Mouse (Mus musculus): ENCODE measurements at regions not wholly inside any gene's neighbourhood (a gene's known extent, or its start where the extent isn't known, plus 50 kb on each side); places are given as distances from the start of the nearest gene placed in this dataset.

DNA sequence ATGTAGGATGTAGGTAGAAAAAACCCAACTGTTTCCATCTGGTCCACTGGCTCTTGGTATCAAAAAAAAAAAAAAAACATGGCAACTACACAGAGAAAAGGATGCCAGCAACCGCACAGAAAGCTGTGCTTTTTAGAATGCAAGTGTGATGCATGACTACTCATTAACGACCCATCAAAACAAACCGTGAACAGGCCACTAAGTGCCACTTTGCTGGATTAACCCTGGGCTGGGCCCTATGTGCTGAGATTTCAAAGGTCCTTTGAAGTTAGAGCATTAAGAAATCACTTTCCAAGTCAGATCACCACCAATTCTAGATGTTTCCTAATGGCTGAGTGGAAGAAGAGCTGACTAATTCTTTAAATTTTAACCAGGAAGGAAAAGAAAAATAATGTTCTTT lies 73.7 kb upstream of the Magi3 start:
- Histone ChIP-seq H3K4me3 (replicated peaks) (no peak overlapping the region), H3K4me2 (no peak overlapping the region), H3K9me3 (replicated peaks) (no peaks in the 10 kb centered on the region), H3K27ac (no peak overlapping the region), H3K27me3 (no peaks in the 10 kb centered on the region), H3K36me3 (no peaks in the 10 kb centered on the region), H3K9ac (no peak overlapping the region), H3K4me1 (peaks cover 19% of the 10 kb centered on the region)
- no peak for ATAC-seq (replicated peaks; ENCODE audit: low FRiP score)
- 38% methylated on average over 3 of the region's 3 CpGs for WGBS

DNA sequence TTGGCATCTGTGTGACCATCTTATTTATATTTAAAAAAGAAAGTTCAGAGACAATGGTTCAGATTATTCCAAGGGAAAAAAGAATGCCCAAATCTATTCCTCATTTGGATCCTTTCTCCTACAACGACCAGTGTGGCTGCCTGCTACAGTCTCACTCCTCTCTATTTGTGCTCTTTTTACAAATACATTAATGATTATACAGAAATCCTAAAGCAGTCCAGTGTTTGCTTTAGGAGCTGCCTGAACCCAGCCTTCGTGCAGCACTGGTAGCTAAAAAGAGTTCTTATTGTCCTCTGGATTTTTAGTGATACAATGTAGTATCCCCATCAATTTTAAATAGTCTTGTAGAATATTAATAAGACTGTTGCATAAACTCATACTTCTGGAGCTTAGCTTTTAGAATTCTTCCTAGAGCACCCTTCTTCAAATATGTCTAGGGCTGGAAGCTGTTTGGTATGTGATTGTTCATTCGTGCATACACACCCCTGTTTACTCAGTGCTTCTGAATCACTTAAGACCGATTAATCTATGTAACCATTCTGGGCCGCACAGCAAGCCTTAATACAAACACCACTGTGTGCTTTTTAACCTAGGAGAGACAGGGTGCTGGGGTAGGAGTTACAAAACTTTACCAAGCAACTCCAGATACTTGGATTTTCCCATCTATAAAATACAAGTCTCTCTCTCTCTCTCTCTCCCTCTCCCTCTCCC lies 69.0 kb upstream of the Magi3 start:
- ATAC-seq (replicated peaks; ENCODE audit: low FRiP score): no peak
- Histone ChIP-seq H3K9ac (no peak overlapping the region), H3K27ac (peak overlapping the region; percentile 49; the same call in 1 of the 2 replicates), H3K27me3 (no peaks in the 10 kb centered on the region), H3K4me1 (peaks cover 13% of the 10 kb centered on the region; the same call in 1 of the 2 replicates), H3K36me3 (no peaks in the 10 kb centered on the region), H3K9me3 (replicated peaks) (no peaks in the 10 kb centered on the region), H3K4me3 (replicated peaks) (no peak overlapping the region), H3K4me2 (no peak overlapping the region)
- WGBS: 63% methylated on average over 5 of the region's 5 CpGs

DNA sequence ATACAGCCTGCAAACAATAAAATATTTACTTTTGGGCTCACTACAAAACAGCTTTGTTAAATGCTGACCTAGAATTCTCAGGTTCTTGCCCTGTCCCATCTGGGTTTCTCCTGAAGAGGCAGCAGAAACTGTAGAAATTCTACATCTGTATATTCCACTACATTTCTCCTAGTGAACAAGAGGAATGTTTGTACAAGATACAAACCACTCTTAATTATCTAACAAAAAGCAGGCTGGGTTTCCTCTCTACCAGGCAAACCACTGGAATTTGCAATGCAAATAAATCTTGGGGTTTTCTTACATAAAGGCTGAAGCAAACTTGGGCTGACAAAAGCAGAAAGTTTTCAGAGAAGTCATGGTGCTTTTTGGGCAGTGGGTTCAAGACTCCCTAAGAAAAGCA lies 67.7 kb upstream of the Magi3 start:
- no peak overlapping the region for H3K9ac ChIP-seq
- ATAC-seq (replicated peaks; ENCODE audit: low FRiP score): no peak
- H3K4me1 ChIP-seq: peaks cover 3% of the 10 kb centered on the region; the same call in 1 of the 2 replicates
- H3K4me3 ChIP-seq (replicated peaks): no peak overlapping the region
- H3K36me3 ChIP-seq: no peaks in the 10 kb centered on the region
- no peaks in the 10 kb centered on the region for H3K9me3 ChIP-seq (replicated peaks)
- H3K27ac ChIP-seq: no peak overlapping the region
- no peak overlapping the region for H3K4me2 ChIP-seq
- H3K27me3 ChIP-seq: no peaks in the 10 kb centered on the region

DNA sequence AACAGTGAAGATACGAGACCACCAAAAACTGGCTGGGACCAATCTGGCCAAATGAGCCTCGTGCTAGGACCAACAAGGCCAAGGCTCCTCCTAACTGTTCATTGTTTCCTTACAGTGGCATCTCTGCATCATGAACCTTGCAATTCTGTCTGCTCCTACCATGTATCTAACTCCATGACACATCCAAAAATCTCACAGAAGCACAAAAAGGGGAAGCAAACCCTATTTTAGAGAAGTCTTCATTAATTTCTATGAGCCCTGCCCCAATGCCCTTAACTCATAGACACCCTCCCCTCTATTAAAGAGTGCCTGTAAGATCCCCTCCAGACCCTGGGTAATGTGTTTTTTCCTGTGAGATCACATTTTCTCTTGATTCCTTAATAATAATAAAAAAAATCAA lies 64.8 kb upstream of the Magi3 start:
- Histone ChIP-seq H3K9ac (no peak overlapping the region), H3K27ac (no peak overlapping the region), H3K4me2 (no peak overlapping the region), H3K36me3 (no peaks in the 10 kb centered on the region), H3K9me3 (replicated peaks) (no peaks in the 10 kb centered on the region), H3K4me1 (peaks cover 3% of the 10 kb centered on the region; the same call in 1 of the 2 replicates), H3K4me3 (replicated peaks) (no peak overlapping the region), H3K27me3 (no peaks in the 10 kb centered on the region)
- no peak for ATAC-seq (replicated peaks; ENCODE audit: low FRiP score)
- 90% methylated on average over 2 of the region's 2 CpGs for WGBS

DNA sequence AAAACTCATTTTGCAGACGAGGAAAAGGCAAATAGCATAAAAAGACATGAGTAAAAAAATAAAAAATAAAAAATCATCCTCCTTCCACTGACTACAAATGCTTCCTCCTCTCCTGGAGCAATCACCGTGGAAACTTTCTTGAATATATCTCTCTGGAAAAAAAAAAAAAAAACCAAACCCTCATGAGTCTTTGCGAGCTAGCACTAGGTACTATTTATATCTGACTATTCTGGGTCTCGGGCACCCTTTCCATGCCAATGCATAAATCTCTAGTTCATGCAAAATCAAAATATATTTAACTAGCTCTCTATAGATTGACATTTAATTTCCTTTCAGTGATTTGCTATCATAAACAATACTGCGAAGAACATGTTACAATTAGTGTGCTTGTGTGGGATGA lies 63.7 kb upstream of the Magi3 start:
- no peak for ATAC-seq (replicated peaks; ENCODE audit: low FRiP score)
- WGBS: 70% methylated on average over 5 of the region's 5 CpGs
- Histone ChIP-seq H3K36me3 (no peaks in the 10 kb centered on the region), H3K4me2 (no peak overlapping the region), H3K9ac (no peak overlapping the region), H3K9me3 (replicated peaks) (no peaks in the 10 kb centered on the region), H3K27ac (no peak overlapping the region), H3K4me1 (peaks cover 3% of the 10 kb centered on the region; the same call in 1 of the 2 replicates), H3K4me3 (replicated peaks) (no peak overlapping the region), H3K27me3 (no peaks in the 10 kb centered on the region)

DNA sequence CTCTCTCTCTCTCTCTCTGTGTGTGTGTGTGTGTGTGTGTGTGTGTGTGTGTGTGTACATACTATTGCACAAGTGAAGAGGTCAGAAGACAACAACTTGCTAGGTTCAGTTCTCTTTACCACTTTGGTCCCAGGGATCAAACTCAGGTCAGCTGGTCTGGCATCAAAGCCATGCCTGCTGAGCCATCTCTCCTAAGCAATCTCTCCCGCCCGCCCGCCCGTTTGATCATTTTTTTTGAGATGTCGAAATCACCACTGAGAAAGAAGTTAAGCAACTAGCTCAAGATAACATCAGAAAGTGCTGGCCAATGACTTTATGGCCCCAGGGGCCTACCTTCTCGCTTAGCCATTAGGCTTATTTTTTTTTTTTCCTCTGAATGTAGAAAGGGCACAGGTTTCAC lies 59.3 kb upstream of the Magi3 start:
- no peak overlapping the region for H3K4me3 ChIP-seq (replicated peaks)
- no peak for ATAC-seq (replicated peaks; ENCODE audit: low FRiP score)
- no peaks in the 10 kb centered on the region for H3K36me3 ChIP-seq

DNA sequence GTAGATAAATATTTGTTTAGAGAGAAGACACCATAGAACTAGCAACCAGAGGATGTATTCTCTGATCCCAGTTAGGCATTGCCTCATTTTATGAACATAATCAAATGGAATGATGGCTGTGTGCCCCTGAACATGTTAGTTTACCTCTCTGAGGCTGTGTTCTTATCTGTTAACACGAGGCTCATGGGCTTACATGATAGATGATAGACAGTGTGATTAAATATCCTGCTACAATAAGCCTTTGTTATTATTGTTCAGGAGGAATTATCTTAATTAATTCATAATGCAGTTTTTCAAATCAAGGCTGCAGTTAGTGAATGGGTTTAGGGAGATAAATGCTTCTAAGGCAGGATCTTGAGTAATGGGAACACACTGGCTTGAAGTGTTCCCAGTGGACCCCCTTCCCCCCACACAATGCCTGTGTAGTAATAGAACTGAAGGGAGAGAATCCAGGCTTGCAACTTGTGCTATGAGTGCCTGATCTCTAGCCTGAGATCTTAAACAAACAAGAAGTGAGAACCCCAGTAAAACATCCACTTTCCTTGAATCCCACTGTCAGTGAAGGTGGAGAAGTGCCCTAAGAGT lies 54.6 kb upstream of the Magi3 start:
- no peak for ATAC-seq (replicated peaks; ENCODE audit: low FRiP score)
- 47% methylated on average over 1 of the region's 1 CpGs for WGBS

More for the DNA sequence above, 59.3 kb upstream of the Magi3 start:
- no peak overlapping the region for H3K4me2 ChIP-seq
- H3K9ac ChIP-seq: no peak overlapping the region
- WGBS: 57% methylated on average over 6 of the region's 6 CpGs
- no peaks in the 10 kb centered on the region for H3K4me1 ChIP-seq
- H3K27ac ChIP-seq: no peak overlapping the region
- no peaks in the 10 kb centered on the region for H3K27me3 ChIP-seq
- H3K9me3 ChIP-seq (replicated peaks): no peaks in the 10 kb centered on the region

DNA sequence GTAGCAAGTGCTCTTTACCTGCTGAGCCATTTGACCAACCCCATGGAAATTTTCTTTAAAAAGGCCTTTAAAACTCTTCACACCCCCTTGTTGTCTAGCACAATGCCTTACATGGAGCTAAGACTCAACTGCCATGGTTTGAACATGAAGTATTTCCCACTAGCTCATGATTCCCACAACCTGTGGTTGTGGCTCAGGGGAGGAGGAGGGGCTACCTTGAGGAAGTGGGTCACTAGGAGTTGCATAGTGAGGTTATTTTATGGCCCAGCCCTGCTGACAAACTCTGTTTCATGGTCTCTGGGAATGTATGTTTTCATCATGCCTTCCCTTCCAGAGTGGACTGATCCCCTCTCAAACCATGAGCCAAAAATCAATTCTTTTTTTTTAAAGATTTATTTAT lies 53.9 kb upstream of the Magi3 start:
- ATAC-seq (replicated peaks; ENCODE audit: low FRiP score): no peak
- Histone ChIP-seq H3K36me3 (no peaks in the 10 kb centered on the region), H3K4me3 (replicated peaks) (no peak overlapping the region), H3K4me2 (no peak overlapping the region), H3K27me3 (no peaks in the 10 kb centered on the region), H3K9ac (no peak overlapping the region), H3K9me3 (replicated peaks) (no peaks in the 10 kb centered on the region), H3K4me1 (peaks cover 8% of the 10 kb centered on the region), H3K27ac (no peak overlapping the region)

More for the DNA sequence above, 54.6 kb upstream of the Magi3 start:
- Histone ChIP-seq H3K9me3 (replicated peaks) (no peaks in the 10 kb centered on the region), H3K36me3 (no peaks in the 10 kb centered on the region), H3K4me2 (no peak overlapping the region), H3K4me1 (peaks cover 8% of the 10 kb centered on the region), H3K4me3 (replicated peaks) (no peak overlapping the region), H3K27me3 (no peaks in the 10 kb centered on the region), H3K27ac (no peak overlapping the region), H3K9ac (no peak overlapping the region)
